Mouse (Mus musculus): ENCODE measurements around the gene Il1rl1. TPM values are rescaled to one million over a fixed set of nuclear protein-coding genes. Genes with fewer than 3 reads are reported as not detected.

Il1rl1 gene
- polyA plus RNA-seq, 1 experiment from 2014 or later, result 0.17 TPM

- Histone ChIP-seq H3K4me1 (replicated peaks) (no peaks in the 10 kb centered on the region), H3K36me3 (no peaks in the 10 kb centered on the region), H3K9ac (no peak overlapping the region), H3K9me3 (replicated peaks) (no peaks in the 10 kb centered on the region), H3K4me3 (no peak overlapping the region), H3K27me3 (replicated peaks) (no peaks in the 10 kb centered on the region), H3K27ac (ENCODE audit: poor library complexity, severe bottlenecking) (no peak overlapping the region), H3K4me2 (no peak overlapping the region)
- no peak for ATAC-seq (ENCODE audit: insufficient number of reproducible peaks, low FRiP score)
- 71% methylated on average over 2 of the region's 2 CpGs for WGBS
Observed at GRCm38 (mm10) chr1:40437340-40437739, 8.0 kb downstream of the Il1rl1 start.

GRCm38 (mm10) chr1:40439504-40439903, 10.1 kb downstream of the Il1rl1 start:
- ATAC-seq (ENCODE audit: insufficient number of reproducible peaks, low FRiP score), result no peak
- Histone ChIP-seq H3K4me1 (replicated peaks) (no peaks in the 10 kb centered on the region), H3K27ac (ENCODE audit: poor library complexity, severe bottlenecking) (no peak overlapping the region), H3K4me2 (no peak overlapping the region), H3K27me3 (replicated peaks) (no peaks in the 10 kb centered on the region), H3K4me3 (no peak overlapping the region), H3K9ac (no peak overlapping the region), H3K36me3 (no peaks in the 10 kb centered on the region), H3K9me3 (replicated peaks) (no peaks in the 10 kb centered on the region)
- whole genome bisulfite sequencing, result 78% methylated on average over 8 of the region's 8 CpGs

- ATAC-seq (ENCODE audit: insufficient number of reproducible peaks, low FRiP score), result no peak
- Histone ChIP-seq H3K27me3 (replicated peaks) (no peaks in the 10 kb centered on the region), H3K9me3 (replicated peaks) (no peaks in the 10 kb centered on the region), H3K36me3 (no peaks in the 10 kb centered on the region), H3K4me3 (no peak overlapping the region), H3K9ac (no peak overlapping the region), H3K4me2 (no peak overlapping the region), H3K27ac (ENCODE audit: poor library complexity, severe bottlenecking) (no peak overlapping the region), H3K4me1 (replicated peaks) (no peaks in the 10 kb centered on the region)
- 71% methylated on average over 3 of the region's 3 CpGs for WGBS
Observed at GRCm38 (mm10) chr1:40444800-40445199, 15.4 kb downstream of the Il1rl1 start.

GRCm38 (mm10) chr1:40465477-40466430, 36.4 kb downstream of the Il1rl1 start, which contains the start of gene Il18r1:
TSS of gene Il18r1 (plus strand) at chr1:40465552.
- peaks cover 5% of the 10 kb centered on the region for H3K27me3 ChIP-seq (replicated peaks)
- ATAC-seq (ENCODE audit: insufficient number of reproducible peaks, low FRiP score), result no peak
- no peak within 1 kb of the TSS for H3K9ac ChIP-seq
- H3K4me3 ChIP-seq, result no peak within 1 kb of the TSS
- H3K4me1 ChIP-seq (replicated peaks), result 0 out of 2 replicates have a peak, but pooled peaks cover 3% of the 10 kb centered on the region
- H3K4me2 ChIP-seq, result peak within 1 kb of the TSS; percentile 35; the same call in 1 of the 2 replicates
- H3K9me3 ChIP-seq (replicated peaks), result no peaks in the 10 kb centered on the region
- H3K36me3 ChIP-seq, result no peaks in the 10 kb centered on the region
- no peak within 1 kb of the TSS for H3K27ac ChIP-seq (ENCODE audit: poor library complexity, severe bottlenecking)
- 33% methylated on average over 20 of the region's 20 CpGs for WGBS

- Histone ChIP-seq H3K4me2 (no peak overlapping the region), H3K4me3 (no peak overlapping the region), H3K9me3 (replicated peaks) (no peaks in the 10 kb centered on the region), H3K27me3 (replicated peaks) (peaks cover 5% of the 10 kb centered on the region), H3K27ac (ENCODE audit: poor library complexity, severe bottlenecking) (no peak overlapping the region), H3K36me3 (no peaks in the 10 kb centered on the region), H3K4me1 (replicated peaks) (0 out of 2 replicates have a peak, but pooled peaks cover 3% of the 10 kb centered on the region), H3K9ac (no peak overlapping the region)
- ATAC-seq (ENCODE audit: insufficient number of reproducible peaks, low FRiP score), result no peak
- WGBS, result 79% methylated on average over 4 of the region's 4 CpGs
Observed at GRCm38 (mm10) chr1:40467306-40467705, 37.9 kb downstream of the Il1rl1 start.

GRCm38 (mm10) chr1:40468805-40469204, 39.4 kb downstream of the Il1rl1 start:
- WGBS, result 52% methylated on average over 2 of the region's 2 CpGs

GRCm38 (mm10) chr1:40469900-40470299, 40.5 kb downstream of the Il1rl1 start:
- Histone ChIP-seq H3K9ac (no peak overlapping the region), H3K27me3 (replicated peaks) (peaks cover 5% of the 10 kb centered on the region), H3K36me3 (no peaks in the 10 kb centered on the region), H3K9me3 (replicated peaks) (no peaks in the 10 kb centered on the region), H3K4me3 (no peak overlapping the region), H3K4me1 (replicated peaks) (0 out of 2 replicates have a peak, but pooled peaks cover 3% of the 10 kb centered on the region), H3K4me2 (no peak overlapping the region), H3K27ac (ENCODE audit: poor library complexity, severe bottlenecking) (no peak overlapping the region)
- WGBS, result 84% methylated on average over 12 of the region's 12 CpGs
- ATAC-seq (ENCODE audit: insufficient number of reproducible peaks, low FRiP score), result no peak

More at GRCm38 (mm10) chr1:40468805-40469204, 39.4 kb downstream of the Il1rl1 start:
- H3K27ac ChIP-seq (ENCODE audit: poor library complexity, severe bottlenecking), result no peak overlapping the region
- H3K36me3 ChIP-seq, result no peaks in the 10 kb centered on the region
- no peaks in the 10 kb centered on the region for H3K9me3 ChIP-seq (replicated peaks)
- peaks cover 5% of the 10 kb centered on the region for H3K27me3 ChIP-seq (replicated peaks)
- no peak for ATAC-seq (ENCODE audit: insufficient number of reproducible peaks, low FRiP score)
- 0 out of 2 replicates have a peak, but pooled peaks cover 3% of the 10 kb centered on the region for H3K4me1 ChIP-seq (replicated peaks)
- no peak overlapping the region for H3K4me3 ChIP-seq
- H3K4me2 ChIP-seq, result no peak overlapping the region
- H3K9ac ChIP-seq, result no peak overlapping the region

GRCm38 (mm10) chr1:40472401-40472800, 43.0 kb downstream of the Il1rl1 start:
- Histone ChIP-seq H3K27me3 (replicated peaks) (no peaks in the 10 kb centered on the region), H3K9ac (no peak overlapping the region), H3K4me3 (no peak overlapping the region), H3K36me3 (no peaks in the 10 kb centered on the region), H3K4me2 (no peak overlapping the region), H3K27ac (ENCODE audit: poor library complexity, severe bottlenecking) (no peak overlapping the region), H3K9me3 (replicated peaks) (no peaks in the 10 kb centered on the region), H3K4me1 (replicated peaks) (no peaks in the 10 kb centered on the region)
- ATAC-seq (ENCODE audit: insufficient number of reproducible peaks, low FRiP score), result no peak
- 87% methylated on average over 1 of the region's 1 CpGs for WGBS

GRCm38 (mm10) chr1:40473640-40474039, 44.3 kb downstream of the Il1rl1 start:
- Histone ChIP-seq H3K4me2 (no peak overlapping the region), H3K4me3 (no peak overlapping the region), H3K27ac (ENCODE audit: poor library complexity, severe bottlenecking) (no peak overlapping the region), H3K27me3 (replicated peaks) (no peaks in the 10 kb centered on the region), H3K9ac (no peak overlapping the region), H3K9me3 (replicated peaks) (no peaks in the 10 kb centered on the region), H3K4me1 (replicated peaks) (no peaks in the 10 kb centered on the region), H3K36me3 (no peaks in the 10 kb centered on the region)
- ATAC-seq (ENCODE audit: insufficient number of reproducible peaks, low FRiP score), result no peak
- WGBS, result 73% methylated on average over 4 of the region's 4 CpGs

GRCm38 (mm10) chr1:40474336-40474735, 45.0 kb downstream of the Il1rl1 start:
- no peak for ATAC-seq (ENCODE audit: insufficient number of reproducible peaks, low FRiP score)
- Histone ChIP-seq H3K27me3 (replicated peaks) (no peaks in the 10 kb centered on the region), H3K4me1 (replicated peaks) (no peaks in the 10 kb centered on the region), H3K27ac (ENCODE audit: poor library complexity, severe bottlenecking) (no peak overlapping the region), H3K36me3 (no peaks in the 10 kb centered on the region), H3K9ac (no peak overlapping the region), H3K9me3 (replicated peaks) (no peaks in the 10 kb centered on the region), H3K4me3 (no peak overlapping the region), H3K4me2 (no peak overlapping the region)
- 53% methylated on average over 5 of the region's 5 CpGs for WGBS

GRCm38 (mm10) chr1:40475697-40476096, 46.3 kb downstream of the Il1rl1 start:
- 55% methylated on average over 3 of the region's 3 CpGs for WGBS

More at GRCm38 (mm10) chr1:40475697-40476096, 46.3 kb downstream of the Il1rl1 start:
- H3K36me3 ChIP-seq, result no peaks in the 10 kb centered on the region
- H3K9ac ChIP-seq, result no peak overlapping the region
- H3K4me1 ChIP-seq (replicated peaks), result no peaks in the 10 kb centered on the region
- H3K27ac ChIP-seq (ENCODE audit: poor library complexity, severe bottlenecking), result no peak overlapping the region
- no peaks in the 10 kb centered on the region for H3K9me3 ChIP-seq (replicated peaks)
- no peaks in the 10 kb centered on the region for H3K27me3 ChIP-seq (replicated peaks)
- no peak overlapping the region for H3K4me2 ChIP-seq
- no peak overlapping the region for H3K4me3 ChIP-seq
- no peak for ATAC-seq (ENCODE audit: insufficient number of reproducible peaks, low FRiP score)
